Mouse (Mus musculus) adrenal gland, adult 2 months (tissue): ENCODE data around the gene Rps6kb2. TPM values are rescaled to one million over a fixed set of nuclear protein-coding genes. Genes with fewer than 3 reads are reported as not detected.
"Not testable (repeated sequence)": the region's sequence is repeated elsewhere in the genome, so short reads cannot be mapped to it uniquely, and the experiment has no call there.

ENCODE experiments used
- DNase-seq: peaks from one replicate; pipeline ENCODE4 v3.0.0; 2021
- polyA plus RNA-seq: library from polyadenylated mRNA; depleted of rRNA; stranded (reverse); fragments of >200 nt; gene quantifications from 2 replicates; pipeline ENCODE4 v1.2.3, GENCODE M21; 2012
- total RNA-seq, 2 experiments: library from RNA; stranded (reverse); gene quantifications; 2 replicates each; pipeline ENCODE4 v1.2.3; 2021

Gene Rps6kb2
- total and polyA plus RNA-seq, 3 experiments, result 27.6 to 60.8 (median 39.5) TPM

DNA sequence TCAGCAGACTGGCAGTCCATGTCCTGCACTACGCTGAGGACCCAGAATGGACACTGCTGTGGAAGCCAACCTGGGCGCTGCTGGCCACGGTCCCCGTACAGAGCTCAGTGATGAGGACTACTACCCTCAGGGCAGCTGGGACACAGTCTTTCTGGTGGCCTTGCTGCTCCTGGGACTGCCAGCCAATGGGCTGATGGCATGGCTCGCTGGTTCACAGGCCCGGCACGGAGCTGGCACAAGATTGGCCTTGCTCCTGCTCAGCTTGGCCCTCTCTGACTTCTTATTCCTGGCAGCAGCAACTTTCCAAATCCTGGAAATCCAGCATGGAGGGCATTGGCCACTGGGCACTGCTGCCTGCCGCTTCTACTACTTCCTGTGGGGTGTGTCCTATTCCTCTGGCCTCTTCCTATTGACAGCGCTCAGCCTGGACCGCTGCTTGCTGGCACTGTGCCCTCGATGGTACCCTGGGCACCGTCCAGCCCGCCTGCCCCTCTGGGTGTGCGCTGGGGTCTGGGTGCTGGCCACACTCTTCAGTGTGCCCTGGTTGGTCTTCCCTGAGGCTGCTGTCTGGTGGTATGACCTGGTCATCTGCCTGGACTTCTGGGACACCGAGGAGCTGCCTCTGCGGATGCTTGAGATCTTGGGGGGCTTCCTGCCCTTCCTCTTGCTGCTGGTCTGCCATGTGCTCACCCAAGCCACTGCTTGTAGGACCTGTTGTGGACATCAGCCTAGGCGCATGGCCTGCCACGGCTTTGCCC lies 20.6 kb downstream of the Rps6kb2 start:
- DNase-seq, result no peak

DNA sequence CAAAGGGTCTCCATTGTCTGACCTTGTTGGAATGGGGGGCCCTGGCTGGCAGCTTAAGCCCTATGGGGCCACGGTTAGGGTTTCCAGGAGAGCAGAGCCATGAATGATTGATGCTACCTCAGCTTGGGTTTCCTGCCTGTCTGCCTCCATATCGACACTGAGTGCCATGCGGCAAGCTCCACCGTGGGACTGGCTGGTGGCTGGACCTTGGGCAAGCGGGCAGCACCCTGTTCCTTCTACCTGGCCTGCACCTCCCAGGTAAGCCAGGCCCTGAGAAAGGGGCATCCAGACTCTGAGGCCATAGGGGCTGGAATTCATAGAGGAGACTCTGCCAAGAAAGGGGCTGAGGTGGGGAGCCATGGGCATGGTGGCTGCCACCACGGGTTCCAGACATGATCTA lies 23.0 kb downstream of the Rps6kb2 start:
- DNase-seq, result no peak

DNA sequence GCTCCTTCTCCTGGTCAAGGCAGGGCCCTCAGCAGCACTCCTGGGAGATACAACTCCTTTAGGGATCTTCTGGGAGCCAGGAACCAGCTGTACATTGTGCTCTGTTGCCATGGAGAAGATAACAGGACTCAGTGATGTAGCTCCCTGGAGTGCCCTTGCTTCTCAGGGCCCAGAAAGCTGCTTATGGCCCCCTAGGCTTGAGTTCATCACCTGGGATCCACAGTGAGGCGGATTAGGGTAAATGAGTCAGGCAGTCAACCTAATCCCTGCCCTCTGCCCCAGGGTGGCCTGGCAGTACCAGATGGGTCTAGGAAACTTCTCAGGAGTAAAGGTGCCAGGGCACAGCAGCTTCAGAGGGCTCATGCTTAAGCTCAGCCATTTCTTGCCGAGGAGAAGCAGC lies 23.7 kb downstream of the Rps6kb2 start, which contains the start of gene Gpr152:
Gpr152 (plus strand) TSS at position 342 of the 400 bp plus-strand sequence.
- no peak for DNase-seq

DNA sequence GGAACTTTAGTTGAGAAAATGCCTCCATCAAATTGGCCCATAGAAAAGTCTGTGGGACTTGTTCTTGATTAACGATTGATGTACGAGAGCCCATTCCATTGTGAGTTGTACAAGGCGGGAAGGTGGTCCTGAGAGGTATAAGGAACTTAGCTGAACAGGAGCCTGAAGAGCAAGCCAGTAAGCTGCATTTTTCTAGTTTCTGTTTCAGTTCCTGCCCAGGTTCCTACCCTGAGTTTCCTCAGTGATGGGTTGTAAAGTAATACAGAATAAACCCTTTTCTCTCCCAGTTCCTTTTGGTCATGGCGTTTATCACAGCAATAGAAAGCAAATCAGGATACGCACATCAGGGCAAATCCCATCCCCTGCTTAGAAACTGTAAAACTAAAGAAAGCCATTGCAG lies 25.2 kb downstream of the Rps6kb2 start:
- no peak for DNase-seq

DNA sequence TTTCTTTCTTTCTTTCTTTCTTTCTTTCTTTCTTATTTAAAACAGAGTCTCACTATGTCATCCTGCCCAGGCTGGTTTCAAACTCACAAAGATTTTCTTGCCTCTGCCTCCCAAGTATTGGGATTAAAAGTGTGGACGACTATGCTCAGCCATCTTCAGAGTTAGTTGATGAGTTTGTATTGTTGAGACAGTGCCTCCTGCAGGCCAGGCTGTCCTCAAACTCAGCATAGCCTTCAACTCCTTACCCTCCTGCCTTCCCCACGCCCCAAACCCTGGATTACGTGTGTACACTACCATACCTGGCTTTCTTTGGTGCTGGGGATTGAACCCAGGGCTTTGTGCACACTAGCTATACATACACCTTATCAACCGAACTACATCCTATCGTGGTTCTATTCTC lies 26.7 kb downstream of the Rps6kb2 start:
- no peak for DNase-seq

DNA sequence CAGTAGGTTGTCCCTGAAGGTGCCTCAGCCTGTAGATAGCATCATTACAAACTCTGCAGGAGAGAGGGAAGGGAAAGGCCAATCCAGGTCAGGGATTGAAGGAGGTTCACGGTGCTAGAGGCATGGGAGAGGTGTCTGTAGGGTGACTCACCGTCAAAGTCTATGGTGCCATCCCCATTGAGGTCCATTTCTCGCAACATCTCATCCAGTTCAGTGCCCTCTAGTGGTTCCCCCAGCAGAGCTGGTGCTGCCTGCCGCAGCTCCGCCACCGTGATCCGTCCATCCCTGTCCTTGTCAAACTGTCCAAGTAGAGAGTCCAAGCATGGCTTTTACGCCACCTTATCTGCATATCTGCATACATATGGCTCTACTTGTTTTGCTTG lies 27.2 kb downstream of the Rps6kb2 start:
- DNase-seq, result peak; percentile 52

DNA sequence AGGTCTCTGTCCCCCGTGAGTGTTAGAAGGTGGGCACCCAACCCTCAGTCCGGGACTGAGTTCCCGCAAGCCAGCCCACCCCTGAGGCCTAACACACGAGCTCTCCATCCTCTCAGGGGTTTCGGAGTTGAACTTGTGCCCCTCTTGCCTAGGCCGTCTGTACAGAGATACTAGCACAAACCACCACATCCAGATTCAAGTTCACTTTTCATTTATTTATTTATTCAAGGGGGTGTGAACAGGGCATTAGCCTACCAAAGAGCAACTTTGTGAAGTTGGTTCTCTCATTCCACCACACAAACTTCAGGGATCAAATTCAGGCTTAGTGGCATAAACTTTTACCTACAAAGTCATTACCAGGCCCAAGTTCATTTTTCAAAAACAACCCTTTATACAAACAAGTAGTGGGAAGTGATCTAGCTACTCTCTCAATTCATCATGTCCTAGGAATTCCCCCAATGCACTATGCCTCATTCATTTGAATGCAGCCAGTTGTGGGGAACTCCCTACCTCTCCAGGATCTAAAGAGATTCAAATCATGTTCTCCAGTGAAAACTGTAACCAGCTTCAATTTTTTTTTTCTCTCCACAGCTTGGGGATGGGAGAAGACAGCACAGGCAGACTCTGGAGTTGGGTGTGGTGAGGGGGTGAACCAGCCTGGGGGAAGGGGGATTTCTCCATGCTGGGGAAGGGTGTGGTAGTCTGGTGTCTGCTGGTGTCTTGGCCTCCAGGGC lies 27.8 kb downstream of the Rps6kb2 start:
- DNase-seq, result not testable (repeated sequence)

DNA sequence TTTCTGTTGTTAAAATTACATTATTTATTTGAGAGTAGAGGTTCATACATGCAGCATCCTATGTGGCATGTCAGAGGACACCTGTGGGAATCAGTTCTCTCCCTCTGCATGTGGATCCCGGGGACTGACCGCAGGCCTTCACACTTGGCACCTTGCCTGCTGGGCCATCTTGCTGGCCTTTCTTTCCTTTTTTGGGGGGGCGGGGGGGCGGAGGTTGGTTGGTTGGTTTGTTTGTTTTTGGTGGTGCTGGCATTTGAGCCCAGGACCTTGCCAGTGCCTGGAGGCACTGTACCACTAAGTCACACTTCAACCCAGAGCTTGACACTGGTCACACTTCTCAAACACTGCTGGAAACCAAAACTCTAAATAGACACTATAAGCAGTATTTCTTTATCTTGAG lies 28.8 kb downstream of the Rps6kb2 start:
- no peak for DNase-seq

DNA sequence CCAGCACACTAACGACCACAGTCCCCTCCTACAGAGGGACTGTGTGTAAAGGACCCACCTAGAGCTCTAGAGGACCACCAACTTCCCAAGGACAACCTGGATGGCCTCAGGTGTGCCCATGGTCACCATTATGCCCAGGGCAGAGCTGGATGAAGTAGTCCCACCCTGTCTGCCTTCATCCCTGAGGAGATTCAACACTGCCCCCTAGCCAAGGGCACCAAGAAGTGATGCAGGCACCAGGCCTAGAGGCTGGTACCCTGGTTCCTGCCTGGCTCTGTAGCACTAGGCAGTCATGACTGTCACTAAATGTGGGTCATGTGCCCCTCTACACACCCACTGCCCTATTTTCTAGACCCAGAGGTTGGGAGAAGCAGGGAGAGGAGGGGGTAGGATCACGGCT lies 31.4 kb downstream of the Rps6kb2 start:
- peak; percentile 30 for DNase-seq

DNA sequence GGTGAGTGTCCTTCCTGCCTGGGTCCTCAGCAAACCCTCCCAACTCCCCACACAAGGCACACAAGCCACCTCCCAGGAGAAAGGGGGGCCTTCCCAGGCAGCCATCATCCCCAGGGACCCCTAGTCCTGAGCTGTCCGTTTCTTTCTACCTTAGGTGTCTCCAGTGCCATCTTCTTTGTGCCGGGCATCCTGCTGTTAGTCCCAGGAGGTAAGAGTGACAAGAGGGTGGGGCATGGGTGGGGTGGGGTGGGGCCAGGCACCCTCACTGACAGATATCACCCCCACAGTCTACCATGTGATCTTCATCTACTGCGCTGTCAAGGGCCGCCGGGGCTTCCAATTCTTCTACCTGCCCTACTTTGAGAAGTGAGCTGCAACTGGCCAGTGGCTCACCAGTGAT lies 32.1 kb downstream of the Rps6kb2 start:
- DNase-seq, result no peak

DNA sequence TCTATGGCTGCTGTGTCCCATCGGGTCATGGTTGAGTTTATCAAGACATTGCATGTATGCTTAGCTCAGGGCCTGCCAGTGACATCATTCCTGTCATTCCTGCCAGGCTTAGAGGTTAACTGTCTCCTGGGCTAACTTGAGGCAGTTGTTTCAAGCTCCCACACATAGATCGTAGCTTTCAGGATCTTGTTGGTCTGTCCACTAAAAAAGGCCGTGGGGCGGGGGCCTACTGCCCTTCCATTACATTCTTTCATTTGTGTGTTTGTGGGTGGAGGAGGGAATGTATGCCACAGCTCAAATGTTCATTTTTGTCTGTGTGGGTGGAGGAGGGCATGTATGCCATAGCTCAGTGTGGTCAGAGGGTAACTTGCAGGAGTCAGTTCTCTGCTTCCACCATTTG lies 33.0 kb downstream of the Rps6kb2 start:
- DNase-seq, result no peak

DNA sequence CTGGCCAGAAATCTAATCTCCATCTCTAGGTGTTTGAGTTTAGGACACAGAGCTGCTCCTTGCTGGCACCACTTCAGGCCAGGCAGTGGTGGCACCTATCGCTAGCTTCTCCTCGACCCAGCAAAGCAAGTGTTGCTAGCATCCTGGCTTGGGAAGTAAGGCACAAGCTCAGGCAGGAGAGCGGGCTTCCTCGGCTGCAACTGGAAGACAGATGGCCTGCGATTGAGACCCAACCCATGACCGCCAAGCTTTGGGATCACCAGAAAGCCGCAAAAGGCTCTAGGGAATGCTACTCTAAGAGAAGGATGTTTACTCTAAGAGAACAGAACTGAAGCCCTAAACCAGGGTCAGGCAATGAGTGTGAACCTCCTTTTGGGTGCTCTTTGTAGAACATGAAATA lies 33.7 kb downstream of the Rps6kb2 start:
- no peak for DNase-seq

DNA sequence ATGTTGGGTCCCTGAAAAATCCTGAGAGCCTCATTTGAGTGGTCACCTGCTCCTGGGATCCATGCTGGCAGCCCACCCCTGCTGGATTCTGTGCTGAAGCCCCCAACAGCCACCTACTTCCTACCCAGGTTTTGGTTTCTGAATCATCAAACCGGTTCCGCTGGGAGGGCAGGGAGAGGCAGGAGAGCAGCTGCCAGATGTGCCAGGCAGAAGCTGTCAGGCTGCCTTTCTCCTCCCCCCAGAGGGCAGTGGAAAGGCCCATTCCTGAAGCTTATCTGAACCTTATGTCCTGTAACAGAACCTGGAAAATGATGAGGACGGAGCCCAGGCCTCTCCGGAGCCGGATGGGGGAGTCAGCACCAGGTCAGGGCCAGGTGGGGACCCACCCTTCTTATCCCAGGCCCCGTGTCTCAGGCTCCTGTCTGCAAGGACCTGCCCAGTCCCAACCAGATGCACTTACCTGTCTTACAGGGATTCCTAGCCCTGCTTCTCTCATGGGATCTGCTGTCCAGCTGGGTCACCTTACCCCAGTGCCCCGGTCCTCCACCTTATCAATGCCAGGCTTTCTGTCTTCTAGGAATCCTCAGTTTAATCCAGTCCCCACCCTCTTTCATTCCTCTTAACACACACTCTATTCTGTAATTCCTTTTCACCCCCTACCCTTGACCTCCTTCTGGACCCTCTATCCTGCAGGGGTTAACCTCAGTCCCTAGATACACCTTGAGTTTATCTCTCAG lies 36.2 kb downstream of the Rps6kb2 start:
- peak; percentile 34 for DNase-seq

DNA sequence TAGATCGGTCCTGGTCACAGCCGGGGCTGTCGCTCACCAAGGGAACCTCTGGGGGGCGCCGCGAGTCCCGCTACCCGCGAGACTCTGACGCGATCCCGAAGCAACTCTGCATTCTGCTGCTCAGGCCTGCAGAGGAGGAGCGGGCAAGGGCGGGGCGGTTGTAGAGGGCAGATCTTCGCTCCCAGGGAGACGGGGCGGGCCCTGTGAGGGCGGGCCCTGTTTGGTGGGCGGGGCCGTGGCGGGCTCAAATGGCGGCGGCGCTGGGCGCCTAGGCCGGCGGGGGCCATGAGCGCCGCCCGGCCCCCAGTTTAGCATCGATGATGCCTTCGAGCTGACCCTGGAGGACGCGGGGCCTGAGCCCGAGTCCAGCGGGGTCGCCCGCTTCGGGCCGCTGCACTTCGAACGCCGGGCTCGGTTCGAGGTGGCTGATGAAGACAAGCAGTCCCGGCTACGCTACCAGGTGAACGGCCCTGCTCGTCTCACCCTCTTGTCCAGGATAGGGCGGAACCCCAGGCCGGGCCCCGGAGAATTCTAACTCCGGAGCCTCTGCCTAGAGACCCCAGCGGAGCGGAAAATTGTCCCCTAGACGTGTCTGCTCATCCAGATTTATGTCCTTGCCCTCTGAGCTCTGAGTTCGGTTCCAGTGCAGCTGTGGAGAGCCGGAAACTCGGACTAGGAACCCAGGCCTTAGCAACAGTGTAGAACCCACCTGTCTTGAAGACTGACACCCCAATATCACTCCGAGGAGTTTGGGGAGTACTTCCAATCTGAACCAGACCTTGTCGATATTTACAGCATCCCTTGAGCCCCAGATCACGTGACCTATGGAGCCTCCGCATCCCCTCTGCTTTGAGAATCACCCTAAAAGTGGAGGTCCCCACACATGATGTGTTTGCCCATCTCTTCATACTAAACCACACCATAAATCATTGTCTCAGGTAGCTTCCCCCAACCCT lies 37.1 kb downstream of the Rps6kb2 start, which contains the start of gene Aip:
Aip (minus strand) TSS at position 118 of the 956 bp plus-strand sequence.
- peak; percentile 99 for DNase-seq

DNA sequence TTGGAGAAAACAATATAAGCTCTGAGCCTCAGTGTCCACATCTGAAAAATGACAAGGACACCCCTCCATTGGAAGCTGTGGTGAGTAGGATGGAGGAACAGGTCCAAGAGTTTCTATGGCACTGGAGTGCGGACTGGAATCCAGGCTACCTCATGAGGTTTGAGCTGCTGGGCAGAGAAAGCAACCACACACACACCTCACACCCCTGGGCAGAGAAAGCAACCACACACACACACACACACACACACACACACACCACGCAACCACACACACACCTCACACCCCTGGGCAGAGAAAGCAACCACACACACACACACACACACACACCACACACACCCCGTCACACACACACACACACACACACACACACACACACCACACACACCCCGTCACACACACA lies 37.9 kb downstream of the Rps6kb2 start:
- not testable (repeated sequence) for DNase-seq

DNA sequence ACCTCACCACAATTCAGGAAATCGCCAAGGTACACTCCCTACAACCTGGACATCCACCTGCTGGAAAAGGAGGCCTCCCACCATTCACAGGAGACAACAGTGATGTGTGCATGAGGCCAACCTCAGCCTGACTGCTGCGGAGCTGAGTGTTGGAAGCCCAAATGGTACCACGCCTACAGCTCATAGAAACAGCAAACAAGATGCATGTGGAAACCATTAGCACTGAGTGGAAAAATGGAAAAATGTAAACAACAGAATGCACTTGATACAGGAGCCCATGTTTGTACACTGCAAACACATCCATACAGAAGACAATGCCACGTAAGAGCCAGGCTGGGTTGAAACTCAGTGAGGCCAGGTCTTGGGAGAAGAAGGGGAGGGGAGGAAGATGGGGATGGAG lies 38.7 kb downstream of the Rps6kb2 start:
- no peak for DNase-seq

DNA sequence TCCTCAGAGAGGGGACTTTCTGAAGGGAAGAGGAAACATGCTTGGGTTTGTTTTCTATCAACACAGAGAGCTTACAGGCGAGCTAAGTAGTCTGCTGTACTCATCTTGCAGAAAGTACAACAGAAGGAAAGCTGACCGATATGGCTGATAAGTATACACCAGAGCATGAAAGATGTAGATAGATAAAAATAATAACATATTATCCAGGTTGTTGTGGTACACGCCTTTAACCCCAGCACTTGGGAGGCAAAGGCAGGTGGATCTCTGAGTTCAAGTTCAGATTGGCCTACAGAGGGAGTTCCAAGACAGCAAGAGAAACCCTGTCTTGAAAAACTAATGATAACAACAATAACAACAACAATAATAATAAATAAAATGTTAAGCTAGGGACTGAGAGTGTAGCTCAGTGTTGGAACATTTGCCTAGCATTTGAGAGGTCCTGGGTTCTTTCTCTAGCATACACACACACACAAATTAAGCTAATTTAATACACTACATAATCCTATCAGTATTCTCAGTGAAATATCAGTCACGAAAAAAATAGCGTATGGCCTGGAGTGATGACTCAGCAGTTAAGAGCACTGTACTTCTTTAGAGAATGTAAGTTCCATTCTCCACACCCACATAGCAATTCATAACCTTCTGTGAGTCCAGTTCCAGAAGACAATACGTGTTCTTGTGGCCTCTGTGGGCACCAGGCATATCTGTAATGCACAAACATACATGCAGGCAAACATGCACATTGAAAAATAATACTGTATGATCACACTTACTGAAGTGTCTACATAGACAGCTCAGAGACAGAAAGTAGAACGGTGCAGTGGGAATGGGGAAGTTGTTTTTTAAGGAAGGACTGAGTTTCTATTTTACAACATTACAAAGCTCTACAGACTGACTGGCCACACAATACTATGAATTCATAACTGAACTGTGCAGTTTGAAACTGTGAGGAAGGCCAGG lies 40.5 kb downstream of the Rps6kb2 start:
- DNase-seq, result no peak

DNA sequence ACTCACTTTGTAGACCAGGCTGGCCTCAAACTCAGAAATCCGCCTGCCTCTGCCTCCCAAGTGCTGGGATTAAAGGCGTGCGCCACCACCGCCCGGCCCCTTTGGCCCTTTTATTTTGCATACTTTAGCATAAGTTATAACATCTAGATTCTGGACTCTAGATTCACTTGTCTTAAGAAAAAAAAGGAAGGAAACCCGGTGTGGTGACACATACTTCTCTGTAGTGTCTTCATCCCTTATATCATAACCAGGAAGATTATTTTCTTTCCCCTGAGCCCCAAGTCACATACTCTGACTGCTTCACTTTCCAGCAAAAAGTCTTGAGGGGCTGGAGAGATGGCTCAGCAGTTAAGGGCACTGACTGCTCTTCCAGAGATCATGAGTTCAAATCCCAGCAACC lies 41.3 kb downstream of the Rps6kb2 start:
- DNase-seq, result not testable (repeated sequence)

DNA sequence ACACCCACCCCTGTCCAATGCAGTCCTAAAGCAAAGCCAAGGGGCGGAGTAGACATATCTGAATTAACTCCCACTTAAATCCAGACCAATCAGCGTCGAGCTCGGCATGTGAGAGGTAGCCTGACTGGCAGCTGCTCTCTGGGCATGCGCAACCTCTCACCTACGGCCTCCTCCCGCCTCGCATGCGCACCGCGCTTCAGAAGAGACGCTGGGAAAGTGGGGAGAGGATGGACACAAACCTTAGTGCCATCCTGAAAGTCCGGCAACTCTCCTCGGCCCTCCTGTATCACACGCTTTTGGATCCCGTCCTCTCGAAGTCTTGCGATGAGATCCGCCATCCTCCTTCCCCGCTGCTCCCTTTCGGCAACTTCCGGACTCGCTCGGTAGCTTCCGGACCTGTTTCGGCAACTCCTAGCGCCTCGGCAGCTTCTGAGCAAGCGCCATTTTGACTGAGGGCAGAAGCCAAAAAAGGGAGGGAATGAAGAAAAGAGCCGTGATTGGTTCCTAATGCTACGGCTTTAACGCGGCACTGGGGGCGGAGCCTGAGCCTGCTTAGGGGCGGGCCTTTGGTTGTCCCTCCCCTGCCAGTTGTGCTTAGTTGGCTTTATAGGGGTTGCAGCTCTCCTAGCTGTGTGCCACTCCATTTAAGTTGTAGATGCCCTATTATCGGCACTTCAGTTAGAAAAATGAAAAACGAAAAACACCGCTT lies 41.9 kb downstream of the Rps6kb2 start:
- DNase-seq, result peak; percentile 98

DNA sequence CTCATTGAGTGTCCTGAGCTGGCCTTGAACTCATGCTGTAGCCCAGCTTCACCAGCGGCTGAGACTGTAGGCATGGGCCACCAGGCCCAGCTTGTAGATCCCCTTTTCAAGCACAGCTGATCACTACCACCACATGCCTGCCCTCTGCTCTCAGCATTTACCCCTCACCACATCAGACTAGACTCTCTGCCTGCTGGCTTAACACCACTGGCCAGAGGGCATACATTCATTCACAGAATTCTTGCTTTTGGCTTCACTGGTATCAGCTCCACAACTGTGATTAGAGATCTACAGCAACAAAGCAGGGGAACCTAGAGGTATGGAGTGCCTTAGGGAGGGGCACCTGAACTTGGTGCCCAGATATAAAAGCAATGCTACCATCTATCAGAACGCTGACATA lies 42.7 kb downstream of the Rps6kb2 start:
- DNase-seq, result no peak
